Mouse (Mus musculus) neural tube, embryonic 15.5 days (tissue): ENCODE data around the gene Pde1b. TPM values are rescaled to one million over a fixed set of nuclear protein-coding genes. Genes with fewer than 3 reads are reported as not detected.

Source experiments
- ATAC-seq: fragments of 200-750 bp; cut with Nextera tagmentation; 2 replicates; pipeline ENCODE4 v1.8.0; 2017; ENCODE audit warnings: mild to moderate bottlenecking, moderate TSS enrichment, moderate library complexity; ENCODE audit not compliant: low FRiP score
- H3K27ac ChIP-seq: fragments of 300-500 bp; sonication (generic); replicated peaks from 2 replicates; pipeline ENCODE4 v1.5.1; 2015; ENCODE audit warnings: mild to moderate bottlenecking, inconsistent platforms
- H3K27me3 ChIP-seq: fragments of 300-500 bp; sonication (generic); replicated peaks from 2 replicates; pipeline ENCODE4 v1.6.1; 2015; ENCODE audit warnings: inconsistent platforms
- H3K36me3 ChIP-seq: fragments of 300-500 bp; sonication (generic); 2 replicates; pipeline ENCODE4 v1.6.1; 2015; ENCODE audit warnings: inconsistent platforms
- H3K4me1 ChIP-seq: fragments of 300-500 bp; sonication (generic); 2 replicates; pipeline ENCODE4 v1.6.1; 2015; ENCODE audit warnings: inconsistent platforms
- H3K4me2 ChIP-seq: fragments of 300-500 bp; sonication (generic); 2 replicates; pipeline ENCODE4 v1.6.1; 2015; ENCODE audit warnings: inconsistent platforms, mild to moderate bottlenecking, moderate library complexity
- H3K4me3 ChIP-seq: fragments of 300-500 bp; sonication (generic); replicated peaks from 2 replicates; pipeline ENCODE4 v1.5.1; 2015; ENCODE audit warnings: mild to moderate bottlenecking, inconsistent platforms
- H3K9ac ChIP-seq: fragments of 300-500 bp; sonication (generic); replicated peaks from 2 replicates; pipeline ENCODE4 v1.6.1; 2015; ENCODE audit warnings: mild to moderate bottlenecking, inconsistent platforms
- H3K9me3 ChIP-seq: fragments of 300-500 bp; sonication (generic); replicated peaks from 2 replicates; pipeline ENCODE4 v1.6.1; 2016; ENCODE audit warnings: inconsistent platforms
- WGBS: fragments of 180-500 bp; shearing (Covaris S2); methylation state at CpG from one replicate; pipeline ENCODE4 v1.1.7; 2015; ENCODE audit warnings: mixed read lengths; 5-methylcytosine and 5-hydroxymethylcytosine counted together
- polyA plus RNA-seq: library from polyadenylated mRNA; unstranded; fragments of >200 nt; fragmentation: Nextera tagmentation; extraction: Ambion mirVana; gene quantifications from 2 replicates; pipeline ENCODE4 v1.2.1, GENCODE M21; 2015

The Pde1b gene
- polyA plus RNA-seq, 1 experiment from 2014 or later: 89.8 TPM

GRCm38 (mm10) chr15:103513621-103514031 is 10.8 kb downstream of the Pde1b start:
- Histone ChIP-seq H3K27me3 (no peaks in the 10 kb centered on the region), H3K4me1 (peaks cover 71% of the 10 kb centered on the region), H3K9ac (peak overlapping the region; percentile 36; the same call in 1 of the 2 replicates), H3K4me3 (peak overlapping the region; percentile 35; the same call in 1 of the 2 replicates), H3K9me3 (no peaks in the 10 kb centered on the region), H3K4me2 (peak overlapping the region; percentile 55), H3K36me3 (no peaks in the 10 kb centered on the region), H3K27ac (peak overlapping the region; percentile 79)
- ATAC-seq: peak; percentile 41
- 2% methylated on average over 7 of the region's 7 CpGs for WGBS

DNA sequence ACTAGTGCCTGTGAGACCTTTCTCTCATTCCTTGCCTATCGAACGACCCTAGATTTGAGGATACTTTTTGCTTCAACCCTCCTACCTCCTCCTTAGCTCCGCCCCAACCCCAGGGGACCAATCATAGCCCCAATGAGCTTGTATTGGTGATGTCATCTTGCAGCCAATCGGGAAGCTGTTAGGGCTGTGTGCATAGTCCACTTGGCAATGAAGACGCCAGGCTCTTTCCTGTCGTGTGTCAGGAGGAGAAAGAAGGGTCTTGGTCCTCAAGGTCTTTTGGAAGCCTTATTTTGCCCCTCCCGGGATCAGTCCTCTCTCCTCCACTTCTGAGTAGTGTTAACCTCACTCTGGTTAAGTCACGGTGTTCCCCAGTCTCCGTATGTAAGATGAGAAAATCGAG is 11.3 kb downstream of the Pde1b start:
- peak overlapping the region; percentile 35 for H3K4me3 ChIP-seq
- peak overlapping the region; percentile 79 for H3K27ac ChIP-seq
- no peaks in the 10 kb centered on the region for H3K9me3 ChIP-seq
- ATAC-seq: peak; percentile 88
- no peaks in the 10 kb centered on the region for H3K27me3 ChIP-seq
- H3K9ac ChIP-seq: peak overlapping the region; percentile 36
- no peaks in the 10 kb centered on the region for H3K36me3 ChIP-seq
- WGBS: 3% methylated on average over 10 of the region's 10 CpGs
- peaks cover 71% of the 10 kb centered on the region for H3K4me1 ChIP-seq
- peak overlapping the region; percentile 55 for H3K4me2 ChIP-seq

GRCm38 (mm10) chr15:103514914-103515313 is 12.1 kb downstream of the Pde1b start:
- Histone ChIP-seq H3K9me3 (no peaks in the 10 kb centered on the region), H3K4me2 (peak overlapping the region; percentile 55), H3K36me3 (no peaks in the 10 kb centered on the region), H3K27me3 (no peaks in the 10 kb centered on the region), H3K4me3 (peak overlapping the region; percentile 35; the same call in 1 of the 2 replicates), H3K4me1 (peaks cover 71% of the 10 kb centered on the region), H3K27ac (peak overlapping the region; percentile 67), H3K9ac (peak overlapping the region; percentile 26; the same call in 1 of the 2 replicates)
- WGBS: 44% methylated on average over 3 of the region's 3 CpGs
- no peak for ATAC-seq

GRCm38 (mm10) chr15:103518600-103519385 is 16.0 kb downstream of the Pde1b start:
- H3K4me2 ChIP-seq: peak overlapping the region; percentile 20
- no peaks in the 10 kb centered on the region for H3K27me3 ChIP-seq
- 5% methylated on average over 5 of the region's 5 CpGs for WGBS
- H3K4me1 ChIP-seq: peaks cover 68% of the 10 kb centered on the region
- H3K9me3 ChIP-seq: no peaks in the 10 kb centered on the region
- no peak overlapping the region for H3K9ac ChIP-seq
- peaks cover 6% of the 10 kb centered on the region; the same call in 1 of the 2 replicates for H3K36me3 ChIP-seq
- peak overlapping the region; percentile 83 for H3K27ac ChIP-seq
- ATAC-seq: peak; percentile 57; the same call in 1 of the 2 replicates
- H3K4me3 ChIP-seq: no peak overlapping the region

- H3K4me3 ChIP-seq: no peak overlapping the region
- H3K27me3 ChIP-seq: no peaks in the 10 kb centered on the region
- ATAC-seq: peak; percentile 51; the same call in 1 of the 2 replicates
- peak overlapping the region; percentile 83 for H3K27ac ChIP-seq
- H3K4me1 ChIP-seq: peaks cover 60% of the 10 kb centered on the region
- peak overlapping the region; percentile 20 for H3K4me2 ChIP-seq
- H3K9ac ChIP-seq: 0 out of 2 replicates have a peak overlapping the region, but pooled peaks have one; percentile 21
- WGBS: 12% methylated on average over 4 of the region's 4 CpGs
- H3K36me3 ChIP-seq: peaks cover 12% of the 10 kb centered on the region; the same call in 1 of the 2 replicates
- no peaks in the 10 kb centered on the region for H3K9me3 ChIP-seq
These were observed 16.8 kb downstream of the Pde1b start for GRCm38 (mm10) chr15:103519386-103520378.

- WGBS: 72% methylated on average over 3 of the region's 3 CpGs
- no peak overlapping the region for H3K4me2 ChIP-seq
- H3K9ac ChIP-seq: no peak overlapping the region
- peaks cover 42% of the 10 kb centered on the region for H3K4me1 ChIP-seq
- no peak overlapping the region for H3K4me3 ChIP-seq
- no peaks in the 10 kb centered on the region for H3K9me3 ChIP-seq
- no peak for ATAC-seq
- H3K36me3 ChIP-seq: peaks cover 33% of the 10 kb centered on the region
- no peaks in the 10 kb centered on the region for H3K27me3 ChIP-seq
- H3K27ac ChIP-seq: peak overlapping the region; percentile 43
These were observed 19.7 kb downstream of the Pde1b start for GRCm38 (mm10) chr15:103522458-103523099.

GRCm38 (mm10) chr15:103523156-103523555 is 20.3 kb downstream of the Pde1b start:
- Histone ChIP-seq H3K4me2 (no peak overlapping the region), H3K4me3 (no peak overlapping the region), H3K9ac (no peak overlapping the region), H3K9me3 (no peaks in the 10 kb centered on the region), H3K36me3 (peaks cover 39% of the 10 kb centered on the region), H3K27me3 (no peaks in the 10 kb centered on the region), H3K4me1 (peaks cover 36% of the 10 kb centered on the region), H3K27ac (peak overlapping the region; percentile 43)
- ATAC-seq: no peak
- WGBS: 29% methylated on average over 3 of the region's 3 CpGs

DNA sequence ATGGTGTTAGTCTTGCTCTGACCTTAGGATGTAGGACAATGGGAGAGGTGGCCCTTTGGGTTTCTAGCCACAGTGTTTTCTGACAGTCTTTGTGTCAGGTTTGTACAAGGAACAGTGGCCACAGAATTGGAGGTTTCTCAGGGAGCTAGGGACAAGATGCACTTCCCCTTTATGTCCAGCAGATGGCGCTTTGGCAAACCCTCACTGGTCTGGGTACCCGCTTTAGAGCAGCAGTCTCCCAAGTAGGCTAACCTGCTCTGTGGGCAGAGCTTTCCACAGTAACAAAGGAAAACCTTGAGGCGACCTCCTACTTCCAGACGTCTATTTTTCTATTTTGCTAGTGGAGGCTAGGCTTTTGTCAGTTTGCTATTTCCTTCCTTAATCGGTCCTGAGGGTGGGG is 27.5 kb downstream of the Pde1b start:
- peak; percentile 83 for ATAC-seq
- Histone ChIP-seq H3K4me1 (0 out of 2 replicates have a peak, but pooled peaks cover 14% of the 10 kb centered on the region), H3K27me3 (no peaks in the 10 kb centered on the region), H3K36me3 (peaks cover 29% of the 10 kb centered on the region), H3K4me3 (no peak overlapping the region), H3K27ac (peak overlapping the region; percentile 60), H3K9ac (no peak overlapping the region), H3K9me3 (no peaks in the 10 kb centered on the region), H3K4me2 (no peak overlapping the region)
- 9% methylated on average over 5 of the region's 5 CpGs for WGBS

GRCm38 (mm10) chr15:103534054-103534620 is 31.3 kb downstream of the Pde1b start:
- Histone ChIP-seq H3K9ac (no peak overlapping the region), H3K4me1 (peaks cover 33% of the 10 kb centered on the region)
- 87% methylated on average over 7 of the region's 7 CpGs for WGBS

GRCm38 (mm10) chr15:103535030-103535429 is 32.2 kb downstream of the Pde1b start:
- Histone ChIP-seq H3K27me3 (0 out of 2 replicates have a peak, but pooled peaks cover 5% of the 10 kb centered on the region), H3K27ac (no peak overlapping the region), H3K4me3 (no peak overlapping the region), H3K4me2 (no peak overlapping the region), H3K4me1 (peaks cover 29% of the 10 kb centered on the region), H3K36me3 (no peaks in the 10 kb centered on the region), H3K9me3 (no peaks in the 10 kb centered on the region), H3K9ac (no peak overlapping the region)
- ATAC-seq: no peak
- 88% methylated on average over 2 of the region's 2 CpGs for WGBS

More at GRCm38 (mm10) chr15:103534054-103534620, 31.3 kb downstream of the Pde1b start:
- Histone ChIP-seq H3K27me3 (0 out of 2 replicates have a peak, but pooled peaks cover 5% of the 10 kb centered on the region), H3K4me2 (no peak overlapping the region), H3K4me3 (no peak overlapping the region), H3K27ac (no peak overlapping the region), H3K9me3 (no peaks in the 10 kb centered on the region), H3K36me3 (no peaks in the 10 kb centered on the region)
- ATAC-seq: no peak
